Mouse (Mus musculus): ENCODE measurements at regions not wholly inside any gene's neighbourhood (a gene's known extent, or its start where the extent isn't known, plus 50 kb on each side); places are given as distances from the start of the nearest gene placed in this dataset.

- TF ChIP-seq CTCF (IDR thresholded peaks at IDR 0.05; ENCODE audit: insufficient read depth, low read length) (no peak), POLR2A (IDR thresholded peaks at IDR 0.05; ENCODE audit: borderline replicate concordance, extremely low read depth, low read depth, low read length) (no peak)
- DNase-seq: no peak
Observed at GRCm38 (mm10) chr8:126525575-126525974, 50.7 kb upstream of the Tarbp1 start.

More at GRCm38 (mm10) chr8:126525575-126525974, 50.7 kb upstream of the Tarbp1 start:
- Histone ChIP-seq H3K4me3 (replicated peaks; ENCODE audit: extremely low read depth, low read depth, low read length) (no peak overlapping the region), H3K4me1 (ENCODE audit: control insufficient read depth, insufficient read depth, low read length) (peaks cover 37% of the 10 kb centered on the region)
- WGBS: 75% methylated on average over 1 of the region's 1 CpGs

Data from lung, adult 2 months (tissue).